Mouse (Mus musculus): ENCODE results near the gene Jpt1. TPM values are rescaled to one million over a fixed set of nuclear protein-coding genes. Genes with fewer than 3 reads are reported as not detected.

Gene Jpt1
- total and polyA plus RNA-seq, 2 experiments = 14.1 to 28.4 TPM

GRCm38 (mm10) chr11:115492387-115492786 is 21.8 kb downstream of the Jpt1 start:
- TF ChIP-seq POLR2A (IDR thresholded peaks at IDR 0.05; ENCODE audit: extremely low read depth, insufficient read depth, low read length) = no peak
- TF ChIP-seq CTCF (IDR thresholded peaks at IDR 0.05; ENCODE audit: low read depth, low read length) = no peak
- H3K36me3 ChIP-seq (ENCODE audit: control insufficient read depth, insufficient read depth, low read length) = no peaks in the 10 kb centered on the region
- DNase-seq (ENCODE audit: extremely low read depth, low read depth, low spot score) = no peak
- WGBS = 39% methylated on average over 6 of the region's 6 CpGs
- no peak overlapping the region for H3K9ac ChIP-seq (ENCODE audit: low read depth, low read length)
- no peaks in the 10 kb centered on the region for H3K27me3 ChIP-seq (ENCODE audit: control insufficient read depth, insufficient read depth, low read length)
- H3K27ac ChIP-seq (replicated peaks; ENCODE audit: insufficient read depth, low read depth, low read length) = no peak overlapping the region
- no peak overlapping the region for H3K4me3 ChIP-seq (ENCODE audit: insufficient read depth, low read depth, low read length)
- no peaks in the 10 kb centered on the region for H3K79me2 ChIP-seq (ENCODE audit: control insufficient read depth, insufficient read depth, low read length)
- H3K4me1 ChIP-seq (ENCODE audit: control insufficient read depth, insufficient read depth, low read length) = no peaks in the 10 kb centered on the region

- peak within 1 kb of the TSS; percentile 79 for H3K4me3 ChIP-seq (ENCODE audit: insufficient read depth, low read depth, low read length)
- H3K36me3 ChIP-seq (ENCODE audit: control insufficient read depth, insufficient read depth, low read length) = no peaks in the 10 kb centered on the region
- no peaks in the 10 kb centered on the region for H3K27me3 ChIP-seq (ENCODE audit: control insufficient read depth, insufficient read depth, low read length)
- peak within 1 kb of the TSS; percentile 24 for H3K27ac ChIP-seq (replicated peaks; ENCODE audit: insufficient read depth, low read depth, low read length)
- H3K4me1 ChIP-seq (ENCODE audit: control insufficient read depth, insufficient read depth, low read length) = no peaks in the 10 kb centered on the region
- WGBS = 0% methylated on average over 43 of the region's 43 CpGs
- peak; percentile 58; the same call in 1 of the 2 replicates for TF ChIP-seq CTCF (IDR thresholded peaks at IDR 0.05; ENCODE audit: low read depth, low read length)
- TF ChIP-seq POLR2A (IDR thresholded peaks at IDR 0.05; ENCODE audit: extremely low read depth, insufficient read depth, low read length) = 0 out of 2 replicates have a peak, but pooled peaks have one; percentile 34
- peak within 1 kb of the TSS; percentile 66 for H3K9ac ChIP-seq (ENCODE audit: low read depth, low read length)
- no peaks in the 10 kb centered on the region for H3K79me2 ChIP-seq (ENCODE audit: control insufficient read depth, insufficient read depth, low read length)
- DNase-seq (ENCODE audit: extremely low read depth, low read depth, low spot score) = peak; percentile 67
These were observed 22.7 kb downstream of the Jpt1 start, which contains the start of gene Nt5c for GRCm38 (mm10) chr11:115491356-115492083. TSS of gene Nt5c (minus strand) at chr11:115491862.

- H3K36me3 ChIP-seq (ENCODE audit: control insufficient read depth, insufficient read depth, low read length) = no peaks in the 10 kb centered on the region
- 37% methylated on average over 25 of the region's 25 CpGs for WGBS
- DNase-seq (ENCODE audit: extremely low read depth, low read depth, low spot score) = no peak
These were observed 23.5 kb downstream of the Jpt1 start for GRCm38 (mm10) chr11:115490441-115491355.

GRCm38 (mm10) chr11:115488551-115489104 is 25.6 kb downstream of the Jpt1 start:
- H3K27me3 ChIP-seq (ENCODE audit: control insufficient read depth, insufficient read depth, low read length) = no peaks in the 10 kb centered on the region
- no peak for TF ChIP-seq CTCF (IDR thresholded peaks at IDR 0.05; ENCODE audit: low read depth, low read length)
- TF ChIP-seq POLR2A (IDR thresholded peaks at IDR 0.05; ENCODE audit: extremely low read depth, insufficient read depth, low read length) = no peak
- 94% methylated on average over 19 of the region's 19 CpGs for WGBS
- no peaks in the 10 kb centered on the region; the same call in 1 of the 2 replicates for H3K79me2 ChIP-seq (ENCODE audit: control insufficient read depth, insufficient read depth, low read length)
- no peak for DNase-seq (ENCODE audit: extremely low read depth, low read depth, low spot score)
- no peak overlapping the region for H3K27ac ChIP-seq (replicated peaks; ENCODE audit: insufficient read depth, low read depth, low read length)
- H3K4me1 ChIP-seq (ENCODE audit: control insufficient read depth, insufficient read depth, low read length) = no peaks in the 10 kb centered on the region
- no peaks in the 10 kb centered on the region for H3K36me3 ChIP-seq (ENCODE audit: control insufficient read depth, insufficient read depth, low read length)
- no peak overlapping the region for H3K9ac ChIP-seq (ENCODE audit: low read depth, low read length)
- H3K4me3 ChIP-seq (ENCODE audit: insufficient read depth, low read depth, low read length) = no peak overlapping the region

More at GRCm38 (mm10) chr11:115490441-115491355, 23.5 kb downstream of the Jpt1 start:
- Histone ChIP-seq H3K4me1 (ENCODE audit: control insufficient read depth, insufficient read depth, low read length) (no peaks in the 10 kb centered on the region), H3K4me3 (ENCODE audit: insufficient read depth, low read depth, low read length) (peak overlapping the region; percentile 23; the same call in 1 of the 2 replicates), H3K27ac (replicated peaks; ENCODE audit: insufficient read depth, low read depth, low read length) (no peak overlapping the region), H3K9ac (ENCODE audit: low read depth, low read length) (peak overlapping the region; percentile 33; the same call in 1 of the 2 replicates), H3K79me2 (ENCODE audit: control insufficient read depth, insufficient read depth, low read length) (no peaks in the 10 kb centered on the region), H3K27me3 (ENCODE audit: control insufficient read depth, insufficient read depth, low read length) (no peaks in the 10 kb centered on the region)
- TF ChIP-seq POLR2A (IDR thresholded peaks at IDR 0.05; ENCODE audit: extremely low read depth, insufficient read depth, low read length) (no peak), CTCF (IDR thresholded peaks at IDR 0.05; ENCODE audit: low read depth, low read length) (no peak)

GRCm38 (mm10) chr11:115485155-115485554 is 29.0 kb downstream of the Jpt1 start:
- H3K4me3 ChIP-seq (ENCODE audit: insufficient read depth, low read depth, low read length) = no peak overlapping the region
- DNase-seq (ENCODE audit: extremely low read depth, low read depth, low spot score) = no peak
- H3K27ac ChIP-seq (replicated peaks; ENCODE audit: insufficient read depth, low read depth, low read length) = no peak overlapping the region
- H3K9ac ChIP-seq (ENCODE audit: low read depth, low read length) = no peak overlapping the region
- no peaks in the 10 kb centered on the region for H3K4me1 ChIP-seq (ENCODE audit: control insufficient read depth, insufficient read depth, low read length)
- H3K27me3 ChIP-seq (ENCODE audit: control insufficient read depth, insufficient read depth, low read length) = no peaks in the 10 kb centered on the region
- no peaks in the 10 kb centered on the region for H3K36me3 ChIP-seq (ENCODE audit: control insufficient read depth, insufficient read depth, low read length)
- TF ChIP-seq CTCF (IDR thresholded peaks at IDR 0.05; ENCODE audit: low read depth, low read length) (no peak), POLR2A (IDR thresholded peaks at IDR 0.05; ENCODE audit: extremely low read depth, insufficient read depth, low read length) (no peak)
- no peaks in the 10 kb centered on the region; the same call in 1 of the 2 replicates for H3K79me2 ChIP-seq (ENCODE audit: control insufficient read depth, insufficient read depth, low read length)
- 92% methylated on average over 12 of the region's 12 CpGs for WGBS
